Mouse (Mus musculus): ENCODE measurements around the gene Gm20716.

The Gm20716 gene

GRCm38 (mm10) chr2:168229116-168230025 is 793 bp downstream of the Gm20716 start:
- DNase-seq (ENCODE audit: low spot score) = peak; percentile 65

- DNase-seq (ENCODE audit: low spot score) = no peak
These were observed 6.8 kb downstream of the Gm20716 start for GRCm38 (mm10) chr2:168223326-168223725.

- no peak for DNase-seq (ENCODE audit: low spot score)
These were observed 16.3 kb downstream of the Gm20716 start for GRCm38 (mm10) chr2:168213788-168214397.

- DNase-seq (ENCODE audit: low spot score) = no peak
These were observed 22.3 kb downstream of the Gm20716 start for GRCm38 (mm10) chr2:168207883-168208282.

- DNase-seq (ENCODE audit: low spot score) = peak; percentile 97
These were observed 23.2 kb downstream of the Gm20716 start, which contains the start of gene Adnp for GRCm38 (mm10) chr2:168206725-168207644. Gene Adnp (minus strand): TSS chr2:168207112.

GRCm38 (mm10) chr2:168205681-168206631 is 24.2 kb downstream of the Gm20716 start:
- peak; percentile 11 for DNase-seq (ENCODE audit: low spot score)

- peak; percentile 92 for DNase-seq (ENCODE audit: low spot score)
These were observed 24.9 kb downstream of the Gm20716 start for GRCm38 (mm10) chr2:168205265-168205664.

GRCm38 (mm10) chr2:168204476-168204999 is 25.6 kb downstream of the Gm20716 start:
- DNase-seq (ENCODE audit: low spot score) = no peak

GRCm38 (mm10) chr2:168200014-168200691 is 30.0 kb downstream of the Gm20716 start:
- DNase-seq (ENCODE audit: low spot score) = no peak

GRCm38 (mm10) chr2:168199476-168199875 is 30.7 kb downstream of the Gm20716 start:
- no peak for DNase-seq (ENCODE audit: low spot score)

GRCm38 (mm10) chr2:168198421-168198820 is 31.7 kb downstream of the Gm20716 start:
- no peak for DNase-seq (ENCODE audit: low spot score)

GRCm38 (mm10) chr2:168195721-168196120 is 34.4 kb downstream of the Gm20716 start:
- DNase-seq (ENCODE audit: low spot score) = no peak

GRCm38 (mm10) chr2:168193685-168194084 is 36.5 kb downstream of the Gm20716 start:
- DNase-seq (ENCODE audit: low spot score) = no peak

- no peak for DNase-seq (ENCODE audit: low spot score)
These were observed 38.3 kb downstream of the Gm20716 start for GRCm38 (mm10) chr2:168191856-168192255.

- no peak for DNase-seq (ENCODE audit: low spot score)
These were observed 54.2 kb downstream of the Gm20716 start for GRCm38 (mm10) chr2:168175946-168176345.

- peak; percentile 61 for DNase-seq (ENCODE audit: low spot score)
These were observed 59.9 kb downstream of the Gm20716 start for GRCm38 (mm10) chr2:168170167-168170685.

GRCm38 (mm10) chr2:168169800-168170113 is 60.4 kb downstream of the Gm20716 start:
- no peak for DNase-seq (ENCODE audit: low spot score)

GRCm38 (mm10) chr2:168168892-168169799 is 61.0 kb downstream of the Gm20716 start:
- DNase-seq (ENCODE audit: low spot score) = no peak

GRCm38 (mm10) chr2:168167781-168168180 is 62.4 kb downstream of the Gm20716 start:
- no peak for DNase-seq (ENCODE audit: low spot score)
